Mouse (Mus musculus) heart, adult 2 months (tissue): ENCODE measurements around the gene Trpm1.
A peak's percentile ranks its signal among the peaks of the same experiment; 100 is the strongest.

Experiments
- CTCF ChIP-seq: fragments of 200-600 bp; IDR thresholded peaks from 2 replicates; pipeline ENCODE4 v1.8.1; 2022; ENCODE audit warnings: antibody characterized with exemption, mild to moderate bottlenecking, moderate library complexity
- EP300 ChIP-seq: fragments of 200-500 bp; IDR thresholded peaks from 2 replicates; pipeline ENCODE4 v1.6.1; 2011; ENCODE audit warnings: low read depth, low read length, control low read depth; ENCODE audit not compliant: insufficient read depth
- POLR2A ChIP-seq: fragments of 200-500 bp; IDR thresholded peaks from 2 replicates; pipeline ENCODE4 v1.6.1; 2011; ENCODE audit warnings: mild to moderate bottlenecking, low read depth, low read length, control low read depth; ENCODE audit not compliant: insufficient read depth

- peak; percentile 55; the same call in 1 of the 2 replicates for TF ChIP-seq EP300
- TF ChIP-seq CTCF = peak; percentile 87
- TF ChIP-seq POLR2A = no peak
These were observed 11.4 kb downstream of the Trpm1 start for GRCm38 (mm10) chr7:64164997-64165396.
